Mouse (Mus musculus): ENCODE results near the gene Dvl2. TPM values are rescaled to one million over a fixed set of nuclear protein-coding genes. Genes with fewer than 3 reads are reported as not detected.
"Not testable (repeated sequence)": the region's sequence is repeated elsewhere in the genome, so short reads cannot be mapped to it uniquely, and the experiment has no call there.

The Dvl2 gene
- polyA plus RNA-seq, 1 experiment from 2014 or later: 32.6 TPM

DNA sequence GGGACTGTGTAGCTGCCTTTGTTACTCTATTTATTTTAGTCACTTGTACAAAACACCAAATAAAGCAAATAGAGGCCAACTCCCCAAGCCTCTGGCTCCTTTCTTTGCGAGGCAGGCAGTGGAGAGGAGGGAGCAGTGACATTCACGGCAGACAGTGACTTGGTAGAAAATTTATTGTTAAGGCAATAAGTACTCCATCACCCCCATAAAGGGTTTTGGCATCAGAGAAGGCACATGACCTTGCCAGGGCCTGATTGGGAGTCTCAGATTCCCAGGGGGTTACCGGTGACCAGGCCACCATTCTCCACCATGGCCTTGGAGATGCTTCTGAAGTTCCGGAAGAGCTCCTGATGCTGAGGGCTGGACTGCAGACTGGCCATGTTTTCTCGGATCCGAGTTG, 9.6 kb downstream of the Dvl2 start:
- Histone ChIP-seq H3K4me2 (ENCODE audit: low read length) (no peak overlapping the region), H3K27me3 (replicated peaks; ENCODE audit: control insufficient read depth, insufficient read depth, low read length) (no peaks in the 10 kb centered on the region), H3K36me3 (ENCODE audit: control insufficient read depth, insufficient read depth, low read length) (peaks cover 89% of the 10 kb centered on the region), H3K4me3 (ENCODE audit: low read depth, low read length) (no peak overlapping the region), H3K4me1 (replicated peaks; ENCODE audit: control insufficient read depth, insufficient read depth, low read length) (peaks cover 6% of the 10 kb centered on the region), H3K9me3 (ENCODE audit: control insufficient read depth, low read length) (no peaks in the 10 kb centered on the region), H3K27ac (ENCODE audit: low read depth) (no peak overlapping the region), H3K9ac (ENCODE audit: low read length) (no peak overlapping the region)
- 90% methylated on average over 6 of the region's 6 CpGs for WGBS
- DNase-seq (ENCODE audit: low spot score): no peak
- ATAC-seq (replicated peaks; ENCODE audit: low FRiP score, low TSS enrichment, low read depth): no peak

DNA sequence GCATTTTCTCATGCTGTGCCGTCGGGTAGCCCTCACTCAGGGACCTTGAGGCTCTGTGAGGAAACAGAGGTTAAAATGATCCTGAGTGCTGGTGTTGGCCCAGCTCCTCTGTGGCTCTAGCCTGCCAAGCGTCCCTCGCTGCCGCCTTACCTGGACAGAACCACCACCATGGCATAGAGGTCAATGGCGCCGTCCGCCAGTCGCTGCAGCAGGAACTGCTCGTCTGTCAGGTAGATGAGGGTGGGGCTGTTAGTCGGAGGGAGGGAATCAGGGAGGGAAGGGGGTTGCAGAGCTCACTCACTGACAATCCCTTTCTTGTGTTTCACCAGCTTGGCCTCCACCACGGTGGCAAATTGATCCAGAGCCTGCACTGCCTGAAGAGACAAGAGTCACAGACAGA, 10.2 kb downstream of the Dvl2 start:
- ATAC-seq (replicated peaks; ENCODE audit: low FRiP score, low TSS enrichment, low read depth): no peak
- Histone ChIP-seq H3K27me3 (replicated peaks; ENCODE audit: control insufficient read depth, insufficient read depth, low read length) (no peaks in the 10 kb centered on the region), H3K9ac (ENCODE audit: low read length) (no peak overlapping the region), H3K4me2 (ENCODE audit: low read length) (no peak overlapping the region), H3K9me3 (ENCODE audit: control insufficient read depth, low read length) (no peaks in the 10 kb centered on the region), H3K27ac (ENCODE audit: low read depth) (no peak overlapping the region), H3K36me3 (ENCODE audit: control insufficient read depth, insufficient read depth, low read length) (peaks cover 84% of the 10 kb centered on the region), H3K4me1 (replicated peaks; ENCODE audit: control insufficient read depth, insufficient read depth, low read length) (peaks cover 6% of the 10 kb centered on the region), H3K4me3 (ENCODE audit: low read depth, low read length) (no peak overlapping the region)
- WGBS: 81% methylated on average over 12 of the region's 12 CpGs
- no peak for DNase-seq (ENCODE audit: low spot score)

DNA sequence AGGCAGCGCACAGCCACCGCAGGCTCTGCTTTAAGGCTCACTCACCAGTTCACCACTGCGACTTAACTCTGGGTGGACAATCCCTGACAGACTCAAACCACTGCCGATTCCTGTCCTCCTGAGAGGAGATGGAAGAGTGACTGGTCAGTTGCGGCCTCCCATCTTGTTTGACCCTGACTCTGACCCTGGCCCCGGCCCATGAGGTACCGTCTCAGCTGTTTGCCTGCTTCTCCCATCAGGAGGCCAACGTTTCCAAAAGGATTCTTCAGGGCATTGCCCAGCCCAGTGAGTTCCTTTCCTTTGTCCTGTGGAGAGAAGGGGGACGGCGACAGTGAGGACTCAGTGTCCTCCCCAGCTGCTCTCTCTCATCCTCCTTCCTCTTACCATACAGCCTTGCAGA, 10.6 kb downstream of the Dvl2 start:
- Histone ChIP-seq H3K9ac (ENCODE audit: low read length) (no peak overlapping the region), H3K27me3 (replicated peaks; ENCODE audit: control insufficient read depth, insufficient read depth, low read length) (no peaks in the 10 kb centered on the region), H3K9me3 (ENCODE audit: control insufficient read depth, low read length) (no peaks in the 10 kb centered on the region), H3K27ac (ENCODE audit: low read depth) (no peak overlapping the region), H3K36me3 (ENCODE audit: control insufficient read depth, insufficient read depth, low read length) (peaks cover 80% of the 10 kb centered on the region), H3K4me1 (replicated peaks; ENCODE audit: control insufficient read depth, insufficient read depth, low read length) (peaks cover 6% of the 10 kb centered on the region), H3K4me3 (ENCODE audit: low read depth, low read length) (no peak overlapping the region), H3K4me2 (ENCODE audit: low read length) (no peak overlapping the region)
- WGBS: 88% methylated on average over 10 of the region's 10 CpGs
- no peak for ATAC-seq (replicated peaks; ENCODE audit: low FRiP score, low TSS enrichment, low read depth)
- no peak for DNase-seq (ENCODE audit: low spot score)

GRCm38 (mm10) chr11:70012931-70013330, 12.5 kb downstream of the Dvl2 start:
- Histone ChIP-seq H3K36me3 (ENCODE audit: control insufficient read depth, insufficient read depth, low read length) (peaks cover 60% of the 10 kb centered on the region), H3K9me3 (ENCODE audit: control insufficient read depth, low read length) (no peaks in the 10 kb centered on the region), H3K9ac (ENCODE audit: low read length) (no peak overlapping the region), H3K4me2 (ENCODE audit: low read length) (no peak overlapping the region), H3K27me3 (replicated peaks; ENCODE audit: control insufficient read depth, insufficient read depth, low read length) (no peaks in the 10 kb centered on the region), H3K4me3 (ENCODE audit: low read depth, low read length) (no peak overlapping the region), H3K27ac (ENCODE audit: low read depth) (no peak overlapping the region), H3K4me1 (replicated peaks; ENCODE audit: control insufficient read depth, insufficient read depth, low read length) (peaks cover 13% of the 10 kb centered on the region)
- DNase-seq (ENCODE audit: low spot score) (no peak), ATAC-seq (replicated peaks; ENCODE audit: low FRiP score, low TSS enrichment, low read depth) (no peak)
- 89% methylated on average over 9 of the region's 9 CpGs for WGBS

DNA sequence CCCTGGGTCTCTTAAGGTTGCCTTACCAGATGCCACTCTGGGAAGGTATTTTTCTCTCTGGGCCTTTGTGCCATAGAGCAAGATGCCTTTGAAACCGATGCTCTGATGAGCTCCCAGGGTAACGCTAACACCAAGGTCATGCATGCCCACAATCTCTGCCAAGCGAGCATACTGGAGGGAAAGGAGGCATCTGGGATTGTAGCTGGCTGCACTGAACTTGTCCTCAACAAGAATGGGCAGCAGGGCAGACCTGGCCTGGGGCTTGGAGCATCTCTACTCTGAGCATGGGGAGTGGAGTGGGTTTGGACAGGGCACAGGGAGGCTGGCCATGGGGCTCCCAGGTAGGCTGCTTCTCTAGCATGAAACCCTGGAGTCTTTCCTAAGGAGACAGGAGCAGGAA, 13.0 kb downstream of the Dvl2 start:
- H3K27me3 ChIP-seq (replicated peaks; ENCODE audit: control insufficient read depth, insufficient read depth, low read length): no peaks in the 10 kb centered on the region
- no peak for ATAC-seq (replicated peaks; ENCODE audit: low FRiP score, low TSS enrichment, low read depth)
- H3K4me2 ChIP-seq (ENCODE audit: low read length): no peak overlapping the region
- no peak overlapping the region for H3K9ac ChIP-seq (ENCODE audit: low read length)
- 80% methylated on average over 3 of the region's 3 CpGs for WGBS
- no peak for DNase-seq (ENCODE audit: low spot score)
- H3K27ac ChIP-seq (ENCODE audit: low read depth): no peak overlapping the region
- peaks cover 16% of the 10 kb centered on the region for H3K4me1 ChIP-seq (replicated peaks; ENCODE audit: control insufficient read depth, insufficient read depth, low read length)
- no peaks in the 10 kb centered on the region for H3K9me3 ChIP-seq (ENCODE audit: control insufficient read depth, low read length)
- no peak overlapping the region for H3K4me3 ChIP-seq (ENCODE audit: low read depth, low read length)
- peaks cover 55% of the 10 kb centered on the region for H3K36me3 ChIP-seq (ENCODE audit: control insufficient read depth, insufficient read depth, low read length)

- Histone ChIP-seq H3K4me2 (ENCODE audit: low read length) (peak overlapping the region; percentile 68; the same call in 1 of the 2 replicates), H3K27ac (ENCODE audit: low read depth) (no peak overlapping the region), H3K9me3 (ENCODE audit: control insufficient read depth, low read length) (no peaks in the 10 kb centered on the region), H3K4me1 (replicated peaks; ENCODE audit: control insufficient read depth, insufficient read depth, low read length) (peaks cover 20% of the 10 kb centered on the region), H3K4me3 (ENCODE audit: low read depth, low read length) (no peak overlapping the region), H3K27me3 (replicated peaks; ENCODE audit: control insufficient read depth, insufficient read depth, low read length) (no peaks in the 10 kb centered on the region), H3K9ac (ENCODE audit: low read length) (no peak overlapping the region; the same call in 1 of the 2 replicates), H3K36me3 (ENCODE audit: control insufficient read depth, insufficient read depth, low read length) (peaks cover 49% of the 10 kb centered on the region)
- ATAC-seq (replicated peaks; ENCODE audit: low FRiP score, low TSS enrichment, low read depth): no peak
- WGBS: 59% methylated on average over 5 of the region's 5 CpGs
- no peak for DNase-seq (ENCODE audit: low spot score)
Observed at GRCm38 (mm10) chr11:70014051-70014450, 13.7 kb downstream of the Dvl2 start.

DNA sequence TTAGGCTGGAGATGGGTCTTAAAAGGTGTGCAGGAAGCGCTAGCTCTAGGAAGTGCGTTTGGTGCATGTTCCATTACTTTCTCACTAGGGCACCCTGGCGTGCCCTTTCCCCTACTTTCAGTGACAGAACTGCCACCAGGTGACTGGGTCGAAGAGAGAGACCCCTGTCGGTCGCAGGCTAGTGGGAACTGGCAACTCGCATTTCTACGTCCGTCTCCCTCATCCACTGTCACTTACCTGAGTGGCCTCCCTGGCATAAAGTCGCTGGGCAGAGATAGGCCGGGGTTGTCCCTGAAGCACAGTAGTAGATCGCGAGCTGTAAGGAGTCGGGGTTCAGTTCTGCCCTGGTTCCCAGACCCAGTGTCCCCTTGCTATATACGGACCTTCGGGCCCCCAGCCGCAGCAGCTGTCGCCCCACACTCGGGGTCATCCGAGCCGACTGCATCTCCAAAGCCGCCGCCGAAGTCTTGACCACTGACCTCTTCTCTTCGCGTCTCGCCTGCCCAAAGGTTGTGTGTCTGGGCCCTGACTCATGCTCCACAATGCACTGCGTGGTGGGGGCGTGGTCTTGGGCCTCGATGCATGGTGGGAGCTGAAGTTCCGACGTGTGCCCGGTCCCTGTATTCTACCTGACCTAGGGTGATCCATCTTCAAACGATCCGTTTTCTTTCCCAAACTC, 14.6 kb downstream of the Dvl2 start, which contains the start of gene Acadvl:
TSS of gene Acadvl (minus strand) at position 532 of the 679 bp plus-strand sequence.
- Histone ChIP-seq H3K4me3 (ENCODE audit: low read depth, low read length) (peak within 1 kb of the TSS; percentile 52), H3K4me1 (replicated peaks; ENCODE audit: control insufficient read depth, insufficient read depth, low read length) (peaks cover 29% of the 10 kb centered on the region), H3K9ac (ENCODE audit: low read length) (peak within 1 kb of the TSS; percentile 55), H3K27me3 (replicated peaks; ENCODE audit: control insufficient read depth, insufficient read depth, low read length) (no peaks in the 10 kb centered on the region), H3K9me3 (ENCODE audit: control insufficient read depth, low read length) (no peaks in the 10 kb centered on the region), H3K36me3 (ENCODE audit: control insufficient read depth, insufficient read depth, low read length) (peaks cover 39% of the 10 kb centered on the region), H3K27ac (ENCODE audit: low read depth) (peak within 1 kb of the TSS; percentile 17; the same call in 1 of the 2 replicates), H3K4me2 (ENCODE audit: low read length) (peak within 1 kb of the TSS; percentile 68)
- under 1% methylated on average over 35 of the region's 35 CpGs for WGBS
- peak; percentile 84 for ATAC-seq (replicated peaks; ENCODE audit: low FRiP score, low TSS enrichment, low read depth)
- peak; percentile 87 for DNase-seq (ENCODE audit: low spot score)

GRCm38 (mm10) chr11:70015677-70016076, 15.3 kb downstream of the Dvl2 start:
- Histone ChIP-seq H3K4me1 (replicated peaks; ENCODE audit: control insufficient read depth, insufficient read depth, low read length) (peaks cover 36% of the 10 kb centered on the region), H3K4me2 (ENCODE audit: low read length) (peak overlapping the region; percentile 68), H3K9me3 (ENCODE audit: control insufficient read depth, low read length) (no peaks in the 10 kb centered on the region), H3K36me3 (ENCODE audit: control insufficient read depth, insufficient read depth, low read length) (peaks cover 32% of the 10 kb centered on the region), H3K4me3 (ENCODE audit: low read depth, low read length) (peak overlapping the region; percentile 52), H3K27ac (ENCODE audit: low read depth) (no peak overlapping the region), H3K9ac (ENCODE audit: low read length) (0 out of 2 replicates have a peak overlapping the region, but pooled peaks have one; percentile 55), H3K27me3 (replicated peaks; ENCODE audit: control insufficient read depth, insufficient read depth, low read length) (no peaks in the 10 kb centered on the region)
- WGBS: 60% methylated on average over 6 of the region's 6 CpGs
- ATAC-seq (replicated peaks; ENCODE audit: low FRiP score, low TSS enrichment, low read depth): no peak
- no peak for DNase-seq (ENCODE audit: low spot score)

DNA sequence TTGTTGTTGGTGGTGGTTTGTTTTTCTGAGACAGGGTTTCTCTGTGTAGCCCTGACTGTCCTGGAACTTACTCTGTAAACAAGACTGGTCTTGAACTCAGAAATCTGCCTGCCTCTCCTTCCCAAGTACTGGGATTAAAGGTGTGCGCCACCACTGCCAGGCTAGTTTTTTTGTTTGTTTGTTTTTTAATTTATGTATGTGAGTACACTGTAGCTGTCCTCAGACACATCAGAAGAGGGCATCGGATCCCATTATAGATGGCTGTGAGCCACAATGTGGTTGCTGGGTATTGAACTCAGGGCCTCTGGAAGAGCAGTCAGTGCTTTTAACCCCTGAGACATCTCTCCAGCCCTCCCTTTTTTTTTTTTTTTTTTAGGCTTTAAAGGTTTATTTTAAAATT, 15.8 kb downstream of the Dvl2 start:
- not testable (repeated sequence) for H3K27me3 ChIP-seq (replicated peaks; ENCODE audit: control insufficient read depth, insufficient read depth, low read length); H3K4me3 ChIP-seq (ENCODE audit: low read depth, low read length); DNase-seq (ENCODE audit: low spot score); ATAC-seq (replicated peaks; ENCODE audit: low FRiP score, low TSS enrichment, low read depth); H3K9ac ChIP-seq (ENCODE audit: low read length); H3K27ac ChIP-seq (ENCODE audit: low read depth); H3K9me3 ChIP-seq (ENCODE audit: control insufficient read depth, low read length); H3K4me2 ChIP-seq (ENCODE audit: low read length)
- 85% methylated on average over 2 of the region's 2 CpGs for WGBS
- peaks cover 37% of the 10 kb centered on the region for H3K4me1 ChIP-seq (replicated peaks; ENCODE audit: control insufficient read depth, insufficient read depth, low read length)
- peaks cover 27% of the 10 kb centered on the region for H3K36me3 ChIP-seq (ENCODE audit: control insufficient read depth, insufficient read depth, low read length)

Measured in intestine, embryonic 14.5 days (tissue).